ENCODE assay signal across 9 mouse cellular contexts in genomic region chr8:119635378-119635777, GRCm38 (mm10). TPM values are rescaled to one million over a fixed set of nuclear protein-coding genes. Genes with fewer than 3 reads are reported as not detected.
DNase-seq lines count a peak whose midpoint lies in the region; ATAC-seq and TF ChIP-seq lines count a peak whose summit lies in the region.
"Had no signal": no experiment of that assay in that cellular context is flagged by ENCODE, and none has a peak within 500 bp of the region (broad histone marks: within the 10 kb centered on the region; RNA-seq: fewer than 3 reads in every experiment).

Gene Kcng4, minus strand, starts transcription at chr8:119635680.

- H3K9ac ChIP-seq in midbrain, embryonic 11.5 days (ENCODE audit: low read length), result no peak within 1 kb of the TSS
- no peak within 1 kb of the TSS for H3K9ac ChIP-seq in intestine, postnatal 0 days (ENCODE audit: low read depth, low read length)

- 0 out of 2 replicates have a peak within 1 kb of the TSS, but pooled peaks have one; percentile 14 for H3K4me3 ChIP-seq in midbrain, embryonic 10.5 days
- no peak within 1 kb of the TSS for H3K4me3 ChIP-seq in midbrain, embryonic 11.5 days (ENCODE audit: low read depth, low read length)
- no peak within 1 kb of the TSS for H3K4me3 ChIP-seq in intestine, postnatal 0 days (ENCODE audit: low read depth, low read length)

- H3K4me2 ChIP-seq in midbrain, embryonic 11.5 days, result no peak within 1 kb of the TSS
- 0 out of 2 replicates have a peak within 1 kb of the TSS, but pooled peaks have one; percentile 17 for H3K4me2 ChIP-seq in intestine, postnatal 0 days (replicated peaks; ENCODE audit: low read depth)

- H3K9me3 ChIP-seq in midbrain, embryonic 10.5 days (replicated peaks), result no peaks in the 10 kb centered on the region
- H3K9me3 ChIP-seq in midbrain, embryonic 11.5 days (ENCODE audit: control insufficient read depth, low read length), result no peaks in the 10 kb centered on the region
- no peaks in the 10 kb centered on the region for H3K9me3 ChIP-seq in intestine, postnatal 0 days (ENCODE audit: control insufficient read depth)

- peaks cover 63% of the 10 kb centered on the region for H3K27me3 ChIP-seq in midbrain, embryonic 10.5 days (ENCODE audit: low read depth, poor library complexity, severe bottlenecking)
- H3K27me3 ChIP-seq in midbrain, embryonic 11.5 days (ENCODE audit: control insufficient read depth, insufficient read depth, low read length), result peaks cover 7% of the 10 kb centered on the region
- H3K27me3 ChIP-seq in intestine, postnatal 0 days (replicated peaks; ENCODE audit: control insufficient read depth, insufficient read depth, low read length), result peaks cover 10% of the 10 kb centered on the region; the same call in 1 of the 2 replicates

- 38% methylated on average over 6 of the region's 6 CpGs for WGBS in midbrain, embryonic 10.5 days
- 34% methylated on average over 6 of the region's 6 CpGs for WGBS in midbrain, embryonic 11.5 days
- 35% methylated on average over 6 of the region's 6 CpGs for WGBS in intestine, postnatal 0 days

- peak within 1 kb of the TSS; percentile 76 for H3K27ac ChIP-seq in midbrain, embryonic 10.5 days (replicated peaks)
- H3K27ac ChIP-seq in midbrain, embryonic 11.5 days (ENCODE audit: low read depth, low read length), result no peak within 1 kb of the TSS
- H3K27ac ChIP-seq in intestine, postnatal 0 days (ENCODE audit: low read depth, low read length), result no peak within 1 kb of the TSS

- TF ChIP-seq CTCF in intestine, postnatal 0 days (IDR thresholded peaks at IDR 0.05; ENCODE audit: low read depth), result no peak

- no peaks in the 10 kb centered on the region for H3K36me3 ChIP-seq in midbrain, embryonic 10.5 days
- H3K36me3 ChIP-seq in midbrain, embryonic 11.5 days (ENCODE audit: control insufficient read depth, insufficient read depth, low read length), result no peaks in the 10 kb centered on the region
- no peaks in the 10 kb centered on the region for H3K36me3 ChIP-seq in intestine, postnatal 0 days (ENCODE audit: control insufficient read depth, insufficient read depth)

- peaks cover 47% of the 10 kb centered on the region for H3K4me1 ChIP-seq in midbrain, embryonic 10.5 days
- peaks cover 17% of the 10 kb centered on the region for H3K4me1 ChIP-seq in midbrain, embryonic 11.5 days (ENCODE audit: control insufficient read depth, insufficient read depth, low read length)
- no peaks in the 10 kb centered on the region for H3K4me1 ChIP-seq in intestine, postnatal 0 days (replicated peaks; ENCODE audit: control insufficient read depth, insufficient read depth, low read length)

- no peak for ATAC-seq in cerebellum, adult (ENCODE audit: insufficient number of reproducible peaks, low FRiP score, low TSS enrichment)
- ATAC-seq in midbrain, embryonic 11.5 days (ENCODE audit: low FRiP score), result no peak
- ATAC-seq in intestine, postnatal 0 days, result no peak

- DNase-seq in cerebellum, postnatal 14 days, result peak; percentile 22 to 32
- no peak for DNase-seq in midbrain, embryonic 10.5 days (ENCODE audit: low spot score)
- no peak for DNase-seq in midbrain, embryonic 11.5 days (ENCODE audit: low spot score, missing footprints)
- peak; percentile 75 for DNase-seq in skeletal muscle tissue, adult 2 months (ENCODE audit: low read depth, low spot score)
- DNase-seq in ovary, postnatal 10 days (ENCODE audit: low spot score), result no peak
- no peak for DNase-seq in natural killer cell, adult 2 months (ENCODE audit: low spot score in 2 of 2)

RNA-seq across cellular contexts. Expression of gene Kcng4, which starts in this region (rescaled TPM):
- 0.19 and 0.52 TPM in 2 replicates for polyA plus RNA-seq in midbrain, embryonic 10.5 days (2016; fragmentation: Nextera tagmentation; extraction: Ambion mirVana)
- 0.15 and 0.18 TPM in 2 replicates for polyA plus RNA-seq in midbrain, embryonic 11.5 days (2014; fragmentation: Nextera tagmentation; extraction: Ambion mirVana)
- polyA plus RNA-seq in intestine, postnatal 0 days (2015; fragmentation: Nextera tagmentation; extraction: Ambion mirVana), result 0.34 and 0.51 TPM in 2 replicates
- polyA plus RNA-seq: C2C12 had no signal

Comparison
In these comparisons a context has a peak if more than half of its experiments do, and no peak if none do; other contexts are left out.
1. DNase-seq: peak in cerebellum, postnatal 14 days (2 of 2) and skeletal muscle tissue, adult 2 months (single experiment); none in midbrain, embryonic 10.5 days (single experiment), midbrain, embryonic 11.5 days (single experiment), ovary, postnatal 10 days (single experiment) and natural killer cell, adult 2 months (0 of 2).